Mouse (Mus musculus) heart, embryonic 15.5 days (tissue): ENCODE measurements at regions not wholly inside any gene's neighbourhood (a gene's known extent, or its start where the extent isn't known, plus 50 kb on each side); places are given as distances from the start of the nearest gene placed in this dataset.

Experiments
- ATAC-seq: fragments of 200-750 bp; cut with Nextera tagmentation; replicated peaks from 2 replicates; pipeline ENCODE4 v1.8.0; 2017; ENCODE audit warnings: low read depth, moderate TSS enrichment; ENCODE audit not compliant: insufficient number of reproducible peaks, insufficient read depth, low FRiP score
- H3K27ac ChIP-seq: fragments of 300-500 bp; sonication (generic); 2 replicates; pipeline ENCODE4 v1.5.1; 2015; ENCODE audit warnings: mild to moderate bottlenecking, inconsistent platforms
- H3K27me3 ChIP-seq: fragments of 300-500 bp; sonication (generic); 2 replicates; pipeline ENCODE4 v1.6.1; 2015; ENCODE audit warnings: inconsistent platforms
- H3K36me3 ChIP-seq: fragments of 300-500 bp; sonication (generic); 2 replicates; pipeline ENCODE4 v1.6.1; 2015; ENCODE audit warnings: mild to moderate bottlenecking, inconsistent platforms
- H3K4me1 ChIP-seq: fragments of 300-500 bp; sonication (generic); replicated peaks from 2 replicates; pipeline ENCODE4 v1.6.1; 2015; ENCODE audit warnings: inconsistent platforms
- H3K4me2 ChIP-seq: fragments of 300-500 bp; sonication (generic); 2 replicates; pipeline ENCODE4 v1.6.1; 2015; ENCODE audit warnings: inconsistent platforms, mild to moderate bottlenecking, moderate library complexity
- H3K4me3 ChIP-seq: fragments of 300-500 bp; sonication (generic); 2 replicates; pipeline ENCODE4 v1.5.1; 2015; ENCODE audit warnings: mild to moderate bottlenecking, inconsistent platforms
- H3K9ac ChIP-seq: fragments of 300-500 bp; sonication (generic); 2 replicates; pipeline ENCODE4 v1.6.1; 2015; ENCODE audit warnings: mild to moderate bottlenecking, inconsistent platforms
- H3K9me3 ChIP-seq: fragments of 300-500 bp; sonication (generic); replicated peaks from 2 replicates; pipeline ENCODE4 v1.6.1; 2016; ENCODE audit warnings: inconsistent platforms
- WGBS: fragments of 180-500 bp; shearing (Covaris S2); methylation state at CpG from one replicate; pipeline ENCODE4 v1.1.7; 2015; ENCODE audit warnings: mixed read lengths; 5-methylcytosine and 5-hydroxymethylcytosine counted together

DNA sequence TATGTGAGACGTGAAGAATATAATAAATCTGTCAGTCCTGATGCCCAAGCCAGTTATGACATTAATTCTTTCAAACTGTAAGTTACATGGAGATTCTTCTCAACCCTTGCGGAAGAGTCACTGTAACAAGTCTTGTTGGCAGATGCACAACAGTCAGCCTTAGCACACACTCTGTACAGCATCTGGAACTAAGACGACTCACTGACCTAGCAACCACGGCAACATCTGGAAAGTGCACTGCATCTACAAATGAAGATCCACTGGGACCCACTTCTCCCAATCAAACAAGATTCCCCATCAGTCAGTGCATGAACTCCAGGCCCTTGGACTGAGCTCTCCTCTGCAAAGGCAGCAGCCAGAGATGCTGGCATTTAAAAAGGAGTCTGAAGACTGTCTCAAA lies 620.2 kb downstream of the Basp1 start:
- Histone ChIP-seq H3K9ac (no peak overlapping the region), H3K36me3 (no peaks in the 10 kb centered on the region), H3K4me2 (no peak overlapping the region), H3K4me3 (no peak overlapping the region), H3K9me3 (no peaks in the 10 kb centered on the region), H3K4me1 (no peaks in the 10 kb centered on the region), H3K27ac (no peak overlapping the region), H3K27me3 (no peaks in the 10 kb centered on the region)
- 84% methylated on average over 4 of the region's 4 CpGs for WGBS
- ATAC-seq = no peak

- no peaks in the 10 kb centered on the region for H3K9me3 ChIP-seq
- H3K9ac ChIP-seq = no peak overlapping the region
- 63% methylated on average over 3 of the region's 3 CpGs for WGBS
- H3K4me2 ChIP-seq = no peak overlapping the region
- no peaks in the 10 kb centered on the region for H3K4me1 ChIP-seq
- no peak overlapping the region for H3K4me3 ChIP-seq
- H3K27me3 ChIP-seq = no peaks in the 10 kb centered on the region
- no peaks in the 10 kb centered on the region for H3K36me3 ChIP-seq
- ATAC-seq = no peak
- H3K27ac ChIP-seq = no peak overlapping the region
Measured at GRCm38 (mm10) chr15:24786336-24786735, 627.2 kb downstream of the Basp1 start.

GRCm38 (mm10) chr15:24778234-24778633 lies 635.3 kb downstream of the Basp1 start:
- Histone ChIP-seq H3K4me1 (no peaks in the 10 kb centered on the region), H3K36me3 (no peaks in the 10 kb centered on the region), H3K4me3 (no peak overlapping the region), H3K9me3 (no peaks in the 10 kb centered on the region), H3K27me3 (no peaks in the 10 kb centered on the region), H3K27ac (no peak overlapping the region), H3K4me2 (no peak overlapping the region), H3K9ac (no peak overlapping the region)
- ATAC-seq = no peak
- WGBS = 52% methylated on average over 1 of the region's 1 CpGs

DNA sequence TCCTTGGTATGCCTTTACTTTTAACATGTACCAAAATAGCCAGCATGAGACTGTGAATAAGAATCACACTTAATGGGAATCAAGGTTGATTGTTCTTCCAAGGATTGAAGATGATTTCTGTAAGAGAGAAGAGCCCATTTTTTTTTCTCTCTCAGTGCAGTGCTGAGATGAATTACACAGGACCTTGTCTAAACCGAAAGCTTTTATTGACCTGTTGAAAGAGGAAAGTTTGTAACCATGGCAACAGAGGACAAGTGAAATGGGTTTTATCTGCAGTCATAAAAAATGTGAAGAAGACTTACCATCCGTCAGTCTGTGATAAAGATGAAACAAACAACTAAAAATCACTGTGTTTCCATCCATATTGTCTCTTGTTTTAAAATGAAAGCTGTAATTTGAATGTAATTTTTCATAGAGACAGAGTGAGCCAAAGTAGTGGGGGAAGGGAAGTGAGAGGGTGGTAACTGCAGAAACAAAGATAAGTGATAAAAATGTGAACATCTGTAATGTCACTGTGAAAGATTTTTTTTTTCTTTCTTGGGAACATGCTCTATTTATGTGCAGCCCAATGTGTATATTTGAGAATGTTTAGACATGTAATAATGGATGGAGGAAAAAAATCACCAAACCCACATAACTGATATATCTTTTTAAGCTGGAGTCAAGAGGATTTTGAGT lies 661.9 kb downstream of the Basp1 start:
- no peak for ATAC-seq
- 26% methylated on average over 2 of the region's 2 CpGs for WGBS
- Histone ChIP-seq H3K4me2 (no peak overlapping the region), H3K9me3 (no peaks in the 10 kb centered on the region), H3K27ac (no peak overlapping the region), H3K36me3 (no peaks in the 10 kb centered on the region), H3K4me3 (no peak overlapping the region), H3K9ac (no peak overlapping the region), H3K27me3 (no peaks in the 10 kb centered on the region), H3K4me1 (no peaks in the 10 kb centered on the region)

- 62% methylated on average over 6 of the region's 6 CpGs for WGBS
- Histone ChIP-seq H3K9me3 (no peaks in the 10 kb centered on the region), H3K27me3 (no peaks in the 10 kb centered on the region), H3K4me3 (no peak overlapping the region), H3K27ac (no peak overlapping the region), H3K4me1 (no peaks in the 10 kb centered on the region), H3K36me3 (no peaks in the 10 kb centered on the region), H3K9ac (no peak overlapping the region), H3K4me2 (no peak overlapping the region)
- ATAC-seq = no peak
Measured at GRCm38 (mm10) chr15:24743240-24743639, 670.3 kb downstream of the Basp1 start.

DNA sequence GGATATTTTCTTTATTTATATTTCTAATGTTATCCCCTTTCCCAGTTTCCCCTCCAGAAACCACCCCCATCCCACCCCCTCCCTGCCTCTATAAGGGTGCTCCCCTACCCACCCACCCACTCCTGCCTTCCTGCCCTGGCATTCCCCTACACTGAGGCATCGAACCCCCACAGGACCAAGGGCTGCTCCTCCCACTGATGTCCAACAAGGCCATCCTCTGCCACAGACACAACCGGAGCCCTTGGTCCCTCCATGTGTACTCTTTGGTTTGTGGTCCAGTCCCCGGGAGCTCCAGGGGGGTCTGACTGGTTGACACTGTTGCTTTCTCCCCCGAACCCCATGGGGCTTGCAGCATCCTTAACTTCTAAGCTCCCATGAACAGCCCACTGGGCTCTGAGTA lies 688.4 kb downstream of the Basp1 start:
- Histone ChIP-seq H3K9me3 (no peaks in the 10 kb centered on the region), H3K9ac (no peak overlapping the region), H3K4me1 (no peaks in the 10 kb centered on the region), H3K36me3 (no peaks in the 10 kb centered on the region), H3K27me3 (no peaks in the 10 kb centered on the region), H3K4me3 (no peak overlapping the region), H3K4me2 (no peak overlapping the region), H3K27ac (no peak overlapping the region)
- ATAC-seq = no peak
- 76% methylated on average over 4 of the region's 4 CpGs for WGBS

GRCm38 (mm10) chr15:24724664-24725063 lies 688.9 kb downstream of the Basp1 start:
- Histone ChIP-seq H3K9ac (no peak overlapping the region), H3K27ac (no peak overlapping the region), H3K4me2 (no peak overlapping the region), H3K4me1 (no peaks in the 10 kb centered on the region), H3K36me3 (no peaks in the 10 kb centered on the region), H3K9me3 (no peaks in the 10 kb centered on the region), H3K4me3 (no peak overlapping the region), H3K27me3 (no peaks in the 10 kb centered on the region)
- ATAC-seq = no peak
- 39% methylated on average over 4 of the region's 4 CpGs for WGBS

- Histone ChIP-seq H3K27ac (no peak overlapping the region), H3K36me3 (no peaks in the 10 kb centered on the region), H3K4me2 (no peak overlapping the region), H3K9ac (no peak overlapping the region), H3K9me3 (no peaks in the 10 kb centered on the region), H3K4me3 (no peak overlapping the region), H3K4me1 (no peaks in the 10 kb centered on the region), H3K27me3 (no peaks in the 10 kb centered on the region)
- no peak for ATAC-seq
- WGBS = 62% methylated on average over 2 of the region's 2 CpGs
Measured at GRCm38 (mm10) chr15:24720346-24720745, 693.2 kb downstream of the Basp1 start.

DNA sequence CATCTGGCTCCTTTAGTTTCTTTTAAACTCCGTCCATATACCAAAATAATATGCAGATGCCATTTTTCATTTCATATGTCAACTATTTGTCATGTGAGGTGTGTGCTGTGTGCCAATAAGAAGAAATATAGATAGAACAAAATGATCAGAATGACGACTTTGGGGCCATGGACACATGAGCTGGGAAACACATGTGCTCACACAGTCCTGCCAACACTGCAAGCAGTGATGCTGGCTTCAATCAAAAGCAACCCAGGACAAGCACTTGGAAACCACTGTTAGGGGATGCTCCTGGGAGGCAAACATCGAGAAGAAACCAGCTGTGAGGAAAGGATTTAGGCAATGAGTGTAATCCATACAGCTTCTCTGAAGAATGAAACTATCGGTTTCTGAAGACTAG lies 731.4 kb downstream of the Basp1 start:
- H3K9me3 ChIP-seq = no peaks in the 10 kb centered on the region
- ATAC-seq = no peak
- H3K27ac ChIP-seq = no peak overlapping the region
- WGBS = 66% methylated on average over 4 of the region's 4 CpGs
- H3K36me3 ChIP-seq = no peaks in the 10 kb centered on the region
- H3K4me2 ChIP-seq = no peak overlapping the region
- no peak overlapping the region for H3K9ac ChIP-seq
- H3K27me3 ChIP-seq = no peaks in the 10 kb centered on the region
- no peak overlapping the region for H3K4me3 ChIP-seq
- no peaks in the 10 kb centered on the region for H3K4me1 ChIP-seq

DNA sequence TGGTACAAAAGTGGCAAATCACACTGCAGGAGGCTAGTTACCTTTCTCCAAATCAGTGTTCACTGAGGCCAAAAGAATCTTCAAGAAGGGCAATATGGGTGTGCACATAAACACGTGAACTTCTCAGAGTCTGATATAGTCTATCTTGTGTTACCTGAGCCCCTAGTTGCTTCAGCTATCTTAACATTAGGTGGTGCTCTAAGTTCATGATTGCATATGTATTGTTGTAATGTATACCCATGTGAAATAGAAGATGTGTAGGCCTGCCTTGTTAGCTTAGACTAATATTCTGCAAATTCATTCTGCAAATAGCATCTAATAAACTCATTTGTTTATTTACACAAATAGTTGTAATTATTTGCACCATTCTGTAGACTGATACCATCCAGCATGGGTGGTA lies 764.6 kb downstream of the Basp1 start:
- ATAC-seq = no peak
- Histone ChIP-seq H3K9ac (no peak overlapping the region), H3K9me3 (no peaks in the 10 kb centered on the region), H3K4me3 (no peak overlapping the region), H3K4me2 (no peak overlapping the region), H3K27ac (no peak overlapping the region), H3K36me3 (no peaks in the 10 kb centered on the region), H3K4me1 (no peaks in the 10 kb centered on the region), H3K27me3 (no peaks in the 10 kb centered on the region)
- 59% methylated on average over 1 of the region's 1 CpGs for WGBS

DNA sequence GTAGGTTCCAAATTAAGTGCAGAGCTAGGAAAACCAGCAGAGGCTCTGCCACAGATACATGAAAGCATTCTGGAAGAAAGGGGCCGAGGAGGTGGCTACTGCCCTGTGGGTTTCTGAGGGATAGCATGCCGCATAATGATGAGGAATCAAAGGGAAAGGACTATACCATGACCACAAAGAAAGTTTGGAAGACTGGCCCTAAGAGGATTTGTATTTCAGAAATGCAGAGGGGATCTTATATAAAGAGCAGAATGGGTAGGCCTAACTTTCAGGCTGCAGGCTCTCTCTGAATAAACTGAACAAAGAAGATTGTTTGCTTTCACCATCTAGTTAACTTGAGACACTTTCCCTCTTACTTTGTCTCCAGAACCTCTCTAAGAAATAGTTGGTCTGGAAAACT lies 777.9 kb downstream of the Basp1 start:
- no peaks in the 10 kb centered on the region for H3K27me3 ChIP-seq
- no peak overlapping the region for H3K9ac ChIP-seq
- no peak overlapping the region for H3K27ac ChIP-seq
- no peaks in the 10 kb centered on the region for H3K9me3 ChIP-seq
- no peaks in the 10 kb centered on the region for H3K4me1 ChIP-seq
- WGBS = 82% methylated on average over 2 of the region's 2 CpGs
- H3K36me3 ChIP-seq = no peaks in the 10 kb centered on the region
- H3K4me3 ChIP-seq = no peak overlapping the region
- no peak for ATAC-seq
- H3K4me2 ChIP-seq = no peak overlapping the region

GRCm38 (mm10) chr15:24596242-24596641 lies 817.3 kb downstream of the Basp1 start:
- Histone ChIP-seq H3K9me3 (no peaks in the 10 kb centered on the region), H3K27ac (no peak overlapping the region), H3K9ac (no peak overlapping the region), H3K4me3 (no peak overlapping the region), H3K4me1 (no peaks in the 10 kb centered on the region), H3K4me2 (no peak overlapping the region), H3K36me3 (no peaks in the 10 kb centered on the region), H3K27me3 (no peaks in the 10 kb centered on the region)
- ATAC-seq = no peak
- WGBS = 37% methylated on average over 4 of the region's 4 CpGs
